Mouse (Mus musculus) heart, adult 11 months (tissue): ENCODE results near the gene Lypd1.

Experiments used
- DNase-seq: peaks from one replicate; pipeline ENCODE4 v3.0.0; 2022

Lypd1 gene

DNA sequence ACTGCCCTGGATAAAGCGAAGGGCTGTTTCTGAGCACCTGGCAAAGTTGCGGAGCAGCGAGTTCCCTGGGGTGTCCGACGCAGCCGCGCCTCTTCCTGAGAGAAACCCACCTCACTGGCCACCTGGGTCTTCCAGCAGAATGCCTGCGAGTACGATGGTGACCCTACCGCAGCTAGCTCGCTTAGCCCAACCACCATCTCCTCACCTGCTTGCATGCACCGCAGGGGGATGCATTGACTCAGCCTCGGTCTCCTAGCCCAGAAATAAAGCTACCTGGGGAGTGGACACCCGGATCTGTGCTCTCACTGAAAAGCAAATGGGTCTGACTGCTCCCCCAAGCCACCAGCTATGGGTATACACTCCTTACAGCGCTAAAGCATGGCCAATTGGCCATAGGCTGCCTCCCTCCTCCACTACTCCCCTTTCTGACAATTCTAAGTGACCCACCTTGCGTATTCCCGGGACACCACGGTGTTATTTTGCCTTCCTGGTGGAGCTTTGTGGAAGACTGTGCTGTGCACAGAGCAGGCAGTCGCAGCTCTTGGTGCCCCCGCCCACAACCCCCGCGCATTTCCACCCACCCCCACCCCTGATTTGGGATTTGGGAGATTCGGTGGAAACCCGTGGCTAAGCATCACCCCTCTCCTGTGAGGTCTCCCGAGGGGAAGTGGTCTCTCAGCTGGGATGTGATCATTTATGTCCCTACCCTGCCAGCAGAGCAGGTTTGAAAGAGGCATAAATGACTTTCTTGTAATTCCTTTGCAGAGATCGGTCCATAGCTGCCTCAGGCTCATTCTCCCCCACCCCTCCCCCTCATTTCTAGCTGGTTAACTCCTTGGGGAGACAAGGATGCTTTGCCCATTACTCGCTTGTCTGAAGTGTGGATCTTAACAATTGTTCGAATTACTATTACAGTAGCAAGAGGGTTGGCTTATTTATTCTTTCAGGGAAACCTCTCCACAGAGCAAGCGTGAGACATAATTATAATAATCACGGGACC is at the start of gene Lypd1:
Gene Lypd1, minus strand, starts transcription at position 501 of the 1,000 bp plus-strand sequence.
- no peak for DNase-seq

DNA sequence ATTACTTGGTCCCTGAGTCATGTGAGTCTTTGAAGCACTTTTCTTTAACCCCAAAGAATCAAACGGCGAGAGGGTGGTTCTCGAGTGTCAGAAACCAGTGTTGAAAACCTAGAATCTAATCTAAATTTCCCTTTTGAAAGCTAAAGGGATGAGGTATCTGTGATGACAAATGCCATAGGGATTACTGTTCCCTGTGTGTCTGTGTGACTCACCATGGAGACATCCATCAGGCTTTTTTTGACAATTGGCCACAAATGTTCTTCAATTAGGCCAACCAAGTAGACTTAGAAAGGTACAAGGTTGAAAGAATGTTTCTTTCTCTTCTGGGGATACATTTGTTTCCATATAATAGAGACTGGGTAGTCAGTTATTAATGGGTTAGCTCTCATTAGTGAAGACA is 38.1 kb upstream of the Lypd1 start:
- no peak for DNase-seq

DNA sequence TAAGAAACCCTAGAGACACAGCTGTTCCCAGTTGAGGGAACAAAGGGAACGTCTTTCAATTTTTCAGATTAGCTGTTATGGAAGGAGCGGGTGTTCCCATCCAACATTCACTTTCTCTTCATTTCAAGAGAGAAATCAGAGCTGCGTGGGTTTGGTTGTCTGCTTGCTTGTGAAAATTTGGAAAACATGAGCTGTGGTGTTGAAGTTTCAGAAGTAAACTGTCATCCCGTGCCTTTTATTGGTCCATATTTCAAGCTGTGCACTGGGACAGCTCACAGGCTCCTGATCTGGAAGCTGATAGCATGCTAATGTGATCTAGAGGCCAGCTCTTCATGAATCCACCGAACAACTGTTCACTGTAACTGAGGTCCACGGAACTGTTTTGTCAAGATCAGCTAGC is 36.2 kb upstream of the Lypd1 start:
- DNase-seq, result peak; percentile 84

DNA sequence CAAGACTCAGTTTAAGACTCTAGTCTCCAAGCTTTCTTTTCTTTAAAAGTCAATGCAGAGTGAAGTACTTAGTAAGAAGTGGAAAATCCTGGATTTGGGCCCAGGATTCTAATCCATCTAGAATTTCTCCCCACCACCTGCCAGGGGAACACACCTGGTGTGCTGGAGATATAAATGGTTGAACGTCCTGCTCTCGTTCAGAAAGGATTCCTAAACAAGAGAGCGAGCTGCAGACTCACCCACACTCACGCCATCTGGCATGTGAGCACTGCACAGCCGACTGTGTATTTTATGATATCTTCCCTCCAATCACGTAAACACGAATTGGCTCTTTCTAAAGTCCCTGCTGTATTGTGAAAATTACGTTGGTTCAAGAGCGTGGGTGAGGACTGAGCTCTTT is 32.2 kb upstream of the Lypd1 start:
- peak; percentile 81 for DNase-seq

DNA sequence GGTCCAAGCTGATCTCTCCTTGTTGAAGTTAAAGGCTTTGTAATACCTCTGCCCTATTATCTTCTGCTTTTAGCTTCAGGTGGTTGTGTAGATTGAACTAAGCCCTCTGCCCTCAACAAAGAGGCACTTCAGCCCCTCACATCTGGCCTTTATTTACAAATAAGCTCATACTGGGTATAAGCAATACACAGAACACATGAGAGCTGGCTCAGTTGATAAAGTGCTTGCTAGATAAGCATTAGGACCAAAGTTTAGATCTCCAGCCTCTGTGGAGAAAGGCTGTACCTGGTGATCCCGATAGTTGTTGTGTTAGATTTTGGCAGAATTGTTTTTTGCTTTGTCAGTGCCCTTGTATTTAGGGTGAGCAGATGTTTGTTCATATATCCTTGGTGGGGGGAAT is 30.4 kb upstream of the Lypd1 start:
- DNase-seq, result no peak

DNA sequence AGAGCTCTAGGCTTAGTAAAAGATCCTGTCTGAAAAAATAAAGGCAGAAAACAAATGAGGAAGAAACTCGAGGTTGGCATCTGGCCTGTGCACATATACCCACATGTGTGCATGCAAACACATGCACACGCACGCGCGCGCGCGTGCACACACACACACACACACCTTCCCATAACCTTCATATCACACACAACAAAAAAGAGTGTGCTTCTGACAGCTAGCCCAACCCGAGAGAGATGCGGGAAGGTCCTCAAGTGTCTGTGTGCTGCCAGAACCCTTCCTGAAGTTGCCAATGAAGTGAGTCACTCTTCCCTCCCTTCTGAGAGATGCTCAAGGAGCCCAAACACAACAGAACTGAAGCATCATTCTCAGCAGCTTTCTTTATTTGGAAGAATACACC is 12.6 kb upstream of the Lypd1 start:
- DNase-seq, result peak; percentile 86

DNA sequence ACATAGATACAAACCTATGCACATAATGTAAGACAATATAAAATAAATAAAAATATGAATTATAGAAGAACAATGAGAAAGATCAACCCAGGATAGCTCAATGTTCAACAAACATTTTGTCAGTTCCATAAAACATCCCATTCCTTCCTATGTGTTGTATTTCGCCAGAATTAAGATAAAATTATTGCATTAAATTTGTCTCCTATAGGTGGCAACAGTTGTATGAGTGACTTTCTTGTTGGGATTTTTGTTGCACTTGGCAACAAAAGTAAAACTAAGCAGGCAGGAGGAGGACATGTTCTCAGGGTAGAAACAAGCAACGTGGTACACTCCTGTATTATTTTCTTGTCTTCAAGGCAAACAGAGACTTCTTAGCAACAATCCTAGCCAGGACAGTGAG is 10.2 kb upstream of the Lypd1 start:
- DNase-seq, result no peak

DNA sequence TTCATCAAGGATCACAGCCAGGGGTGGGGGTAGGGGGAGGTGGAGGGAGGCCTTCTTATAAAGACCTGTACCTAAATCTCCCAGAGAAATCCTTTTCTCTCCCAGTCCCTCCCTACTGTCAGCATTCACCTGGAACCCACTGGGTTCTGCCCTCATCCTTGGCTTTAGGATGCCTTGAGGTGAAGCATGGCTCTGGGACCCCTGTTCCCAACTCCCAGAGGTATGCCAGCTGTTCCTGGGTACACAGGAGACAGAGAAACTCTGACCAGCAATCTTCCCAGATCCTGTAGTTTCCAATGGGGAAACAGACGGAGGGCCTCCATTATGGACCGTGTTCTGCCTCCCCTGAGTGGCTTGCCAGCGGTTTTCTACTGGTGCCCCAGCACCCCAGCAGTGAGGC is 7.8 kb upstream of the Lypd1 start:
- DNase-seq, result peak; percentile 55

DNA sequence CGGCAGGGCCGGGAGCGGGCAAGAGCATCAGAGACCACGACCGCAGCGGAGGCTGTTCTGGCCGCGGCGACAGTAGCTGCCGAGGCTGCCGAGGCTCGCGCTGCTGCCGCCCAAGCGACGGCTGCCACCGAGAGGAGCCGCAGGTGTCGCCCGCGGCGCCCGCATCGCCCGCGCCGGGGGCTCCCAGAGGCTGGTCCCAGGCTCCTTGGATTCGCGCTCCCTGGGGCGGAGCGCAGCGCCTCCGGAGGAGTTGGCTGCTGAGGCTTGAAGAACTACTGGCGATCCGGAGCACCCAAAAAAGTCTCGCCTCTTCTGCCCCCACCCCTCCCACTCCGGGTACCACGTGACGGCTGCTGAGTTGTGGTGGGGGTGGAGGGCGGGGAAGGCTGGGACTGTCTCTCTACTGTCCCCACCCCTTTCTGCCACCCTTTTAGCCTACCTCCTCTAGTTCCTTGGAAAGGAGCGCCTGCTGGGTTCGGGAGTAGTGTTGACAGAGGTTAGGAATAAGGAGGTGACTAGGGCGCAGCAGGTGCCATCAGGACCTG is 928 bp downstream of the Lypd1 start:
- peak; percentile 93 for DNase-seq

DNA sequence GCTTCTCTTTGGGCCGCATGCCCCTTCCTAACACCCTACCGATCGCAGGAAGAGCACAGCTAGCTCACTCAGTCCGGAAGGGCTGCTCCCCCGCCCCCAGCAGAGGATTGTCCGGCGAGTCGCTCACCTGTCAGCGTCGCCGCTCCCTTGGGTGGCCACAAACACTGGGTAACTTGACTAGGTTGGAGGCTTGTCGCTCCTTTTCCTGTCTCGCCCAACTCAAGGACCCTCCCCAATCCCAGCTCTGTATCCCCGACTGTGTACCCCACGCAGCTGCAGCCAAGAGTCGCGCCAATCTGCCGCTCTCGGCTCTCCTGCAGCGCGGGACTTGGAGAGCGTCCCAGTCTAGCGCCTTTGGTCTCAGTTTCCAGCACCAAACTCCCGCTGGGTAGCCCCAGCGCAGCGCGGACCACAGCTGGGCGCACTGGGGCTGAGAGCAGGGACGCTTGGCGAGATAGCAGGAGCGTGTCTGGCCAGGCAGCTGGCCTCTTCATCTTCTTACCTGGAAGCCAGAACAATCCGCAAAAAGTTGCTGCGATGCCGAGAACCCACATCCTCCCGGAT is 1.5 kb downstream of the Lypd1 start:
- DNase-seq, result peak; percentile 81

DNA sequence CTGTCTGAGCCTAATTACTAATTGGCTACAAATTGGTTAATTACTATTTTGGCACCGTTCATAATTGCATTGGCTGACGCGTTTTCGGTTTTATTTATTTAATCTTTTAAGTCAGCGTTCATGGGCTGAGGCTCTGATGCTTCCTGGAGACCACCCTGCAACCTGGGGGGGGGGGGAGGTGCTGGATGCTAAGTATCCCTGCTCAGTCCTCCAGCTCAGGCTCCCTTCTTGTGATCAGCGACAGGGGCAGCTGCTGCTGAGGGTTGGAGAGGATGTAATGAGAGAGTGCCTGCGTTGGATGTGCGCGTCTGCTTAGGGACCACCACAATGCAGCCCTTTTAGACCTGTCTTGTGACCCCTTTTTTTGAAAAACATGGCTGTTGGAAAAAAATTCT is 2.0 kb downstream of the Lypd1 start:
- DNase-seq, result peak; percentile 39

DNA sequence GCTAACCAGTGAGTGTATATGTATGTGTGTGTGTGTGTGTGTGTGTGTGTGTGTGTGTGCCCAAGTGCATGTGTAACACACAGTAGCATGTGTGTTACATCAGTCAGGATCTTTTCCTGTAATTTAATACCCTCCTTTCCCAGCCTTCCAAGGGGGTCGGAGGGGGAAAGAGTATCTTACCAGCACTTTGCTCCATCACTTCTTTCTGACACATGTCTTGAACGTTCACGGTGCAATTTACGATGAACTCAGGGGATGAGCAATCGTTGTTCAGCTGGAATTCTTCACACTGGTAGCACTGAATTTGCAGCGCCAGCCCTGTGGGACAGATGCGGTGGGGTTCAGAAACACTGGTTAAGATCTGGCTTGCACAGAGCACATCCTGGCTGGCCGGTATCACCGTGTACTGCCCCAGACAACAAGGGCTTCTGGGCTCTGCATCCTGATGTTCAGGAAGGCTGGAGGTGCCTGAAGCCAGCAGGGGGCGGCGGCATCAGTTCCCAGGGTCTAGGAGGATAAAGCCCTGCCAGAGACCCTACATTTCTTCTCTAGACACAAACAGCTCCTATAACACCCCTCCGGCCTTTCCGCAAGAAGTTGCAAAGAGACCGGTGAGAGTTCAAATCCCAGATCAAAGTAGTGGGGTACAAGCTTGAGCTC is 2.6 kb downstream of the Lypd1 start:
- DNase-seq, result peak; percentile 82

DNA sequence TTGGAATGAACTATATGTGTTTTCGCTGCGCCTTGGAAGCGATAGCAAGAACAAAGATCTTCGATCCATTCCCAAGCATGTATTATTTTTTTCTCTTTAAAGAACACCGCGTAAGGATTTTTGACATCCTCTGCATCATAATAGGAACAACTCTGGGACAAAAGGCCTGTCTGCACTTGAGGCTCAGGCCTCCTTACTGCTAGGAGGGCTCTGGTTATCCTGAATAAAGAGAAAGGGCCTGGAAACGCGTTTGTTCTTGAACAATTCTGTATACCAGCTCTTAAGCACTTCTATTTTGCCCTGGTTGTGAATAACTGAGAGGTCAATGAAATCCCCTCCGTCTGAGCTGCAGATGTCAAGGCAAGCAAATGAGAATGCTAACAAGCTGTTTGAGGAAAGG is 19.7 kb downstream of the Lypd1 start:
- DNase-seq, result no peak

DNA sequence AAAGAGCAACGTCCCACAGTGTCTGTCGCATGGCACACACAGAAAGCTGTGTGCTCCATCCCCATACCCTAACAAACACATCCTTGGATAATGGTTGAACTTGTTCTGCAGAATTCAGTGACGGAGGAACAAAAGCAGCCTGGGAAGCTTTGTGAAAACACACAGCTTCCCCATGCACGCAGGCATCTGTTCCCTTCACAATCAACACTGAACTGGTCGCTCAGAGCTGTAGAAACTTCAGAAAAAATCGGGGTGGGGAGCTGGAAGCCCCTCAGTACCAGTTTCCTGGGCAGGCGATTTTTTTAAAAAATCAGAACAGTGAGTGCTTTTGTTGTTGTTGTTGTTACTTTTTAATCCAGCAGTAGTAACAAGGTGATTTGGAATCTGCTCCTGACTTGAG is 42.8 kb downstream of the Lypd1 start:
- no peak for DNase-seq

DNA sequence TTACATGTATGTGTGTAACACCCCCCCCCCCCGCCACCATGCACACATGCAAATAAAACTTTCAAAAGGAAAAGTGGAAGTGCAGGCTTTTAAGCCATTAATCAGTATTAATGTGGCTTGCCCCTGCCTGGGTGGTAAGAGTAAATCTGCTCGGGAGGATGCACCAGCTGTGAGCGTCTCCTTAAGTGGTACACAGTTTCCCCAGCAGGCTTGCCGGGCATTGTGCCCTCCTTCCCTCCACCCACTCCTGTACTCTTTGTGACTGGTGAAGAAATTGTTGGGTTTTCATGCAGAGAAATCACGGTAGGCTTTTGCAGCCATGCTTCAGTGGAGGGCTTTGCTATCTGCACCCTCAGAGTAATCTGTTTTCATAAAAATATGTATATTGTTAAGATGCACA is 54.3 kb downstream of the Lypd1 start:
- no peak for DNase-seq

DNA sequence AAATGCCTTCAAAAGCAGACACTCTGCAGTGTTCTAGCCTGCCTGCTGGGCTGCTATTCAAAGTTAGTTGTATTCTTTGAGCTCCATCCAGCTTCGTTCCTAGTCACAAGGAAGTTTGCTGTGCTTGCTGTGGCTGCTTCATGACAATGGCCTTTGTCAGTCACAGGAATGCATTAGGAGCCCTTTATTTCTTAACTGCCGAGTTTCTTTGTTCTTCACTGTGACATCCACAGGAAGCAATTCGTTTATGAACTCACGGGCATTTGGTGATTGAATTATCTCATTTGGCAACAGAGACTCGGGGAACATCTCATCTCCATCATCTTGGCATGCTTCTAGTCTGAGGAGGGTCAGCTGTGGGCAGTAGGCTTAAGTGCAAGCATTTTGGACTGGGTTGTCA is 58.3 kb downstream of the Lypd1 start:
- no peak for DNase-seq

DNA sequence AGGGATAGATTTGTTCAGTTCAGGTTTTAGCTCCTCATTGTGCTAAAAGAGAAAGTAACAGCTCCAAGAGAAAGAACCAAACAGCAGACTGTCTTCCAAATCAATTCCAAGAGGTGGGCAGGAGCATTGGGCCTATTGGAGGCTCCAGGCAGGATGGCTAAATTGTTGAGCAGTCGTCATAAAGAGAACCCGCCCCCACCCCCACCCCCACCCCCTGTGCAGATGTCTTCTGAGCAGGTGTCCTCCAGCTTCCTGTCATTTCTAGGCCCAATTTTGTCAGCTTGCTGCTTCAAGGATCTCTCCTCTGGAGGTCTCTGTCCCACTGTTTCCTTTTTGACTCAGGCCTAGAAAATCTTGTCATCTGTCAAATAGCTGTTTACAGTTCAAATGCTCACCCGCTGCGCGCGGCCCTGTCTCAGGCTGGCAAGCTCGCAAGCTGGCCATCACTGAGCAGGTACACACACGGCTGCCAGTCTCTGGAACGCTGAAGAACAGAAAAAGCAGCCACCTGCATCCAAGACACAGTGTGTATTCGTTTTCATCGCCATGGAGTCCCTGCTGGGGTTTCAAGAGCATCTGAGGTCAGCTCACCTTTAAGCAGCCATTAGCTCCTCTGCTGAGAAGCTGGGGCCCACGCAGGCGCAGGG is 73.0 kb downstream of the Lypd1 start:
- DNase-seq, result no peak

DNA sequence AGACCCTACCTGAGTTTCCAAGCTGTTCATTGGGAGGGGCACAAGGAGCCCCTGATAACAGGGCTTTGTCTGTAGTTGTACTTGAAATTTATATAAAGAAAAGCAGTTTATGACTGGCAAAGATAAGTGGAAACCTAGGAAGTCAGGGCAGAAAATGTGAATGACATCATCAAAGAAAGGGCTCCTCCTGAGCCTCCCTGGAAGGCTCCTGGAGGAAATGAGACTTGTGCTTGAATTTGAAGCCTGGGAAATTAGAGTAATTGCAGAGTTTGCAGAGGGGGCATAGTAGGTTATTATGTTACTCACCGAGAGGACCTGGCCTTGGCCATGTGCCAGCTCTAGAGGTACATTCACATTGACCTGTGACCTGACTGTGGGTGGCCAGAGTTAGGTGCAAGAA is 75.4 kb downstream of the Lypd1 start:
- DNase-seq, result no peak

DNA sequence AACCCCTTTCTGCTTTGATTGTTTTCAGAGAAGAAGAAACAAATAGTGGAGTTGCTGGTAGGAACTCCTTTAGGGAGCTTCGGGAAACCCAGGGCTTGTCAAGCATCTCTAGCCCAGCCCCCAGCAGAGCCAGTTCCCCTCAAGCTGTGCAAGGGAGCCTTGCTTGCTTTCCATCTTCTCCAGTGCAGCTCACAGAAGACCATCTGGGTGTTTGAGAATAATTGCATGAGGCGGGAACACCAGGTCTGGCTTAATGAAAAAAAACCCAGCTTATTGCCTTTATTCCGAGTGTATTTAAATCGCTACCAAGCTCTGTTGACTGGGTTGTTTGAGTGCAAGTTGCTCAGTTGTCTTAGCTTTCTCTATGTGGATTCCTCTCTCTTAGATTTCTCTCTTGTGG is 89.3 kb downstream of the Lypd1 start:
- DNase-seq, result no peak

DNA sequence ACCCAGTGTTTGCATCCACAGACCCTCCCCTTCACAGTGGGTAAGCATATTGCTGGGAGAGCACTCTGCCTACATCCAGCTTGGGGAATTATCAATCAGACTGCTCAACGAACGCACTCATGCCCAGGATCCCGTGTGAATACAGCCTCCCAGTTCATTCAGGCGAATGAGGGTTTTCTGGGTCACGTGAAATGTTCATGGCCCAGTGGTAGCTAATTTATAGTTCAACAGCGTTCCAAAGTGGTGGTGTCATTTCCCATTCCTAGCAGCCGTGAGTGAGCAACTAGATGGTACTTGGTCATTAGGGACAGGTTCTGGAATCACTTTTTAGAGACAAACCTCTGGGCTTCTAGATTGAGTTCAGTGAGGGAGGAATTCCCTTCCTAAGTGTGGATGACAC is 91.8 kb downstream of the Lypd1 start:
- DNase-seq, result no peak
